Mouse (Mus musculus): ENCODE results near the gene Fam83f. TPM values are rescaled to one million over a fixed set of nuclear protein-coding genes. Genes with fewer than 3 reads are reported as not detected.

Gene Fam83f
- polyA plus RNA-seq, 1 experiment from 2014 or later: 6.0 TPM

DNA sequence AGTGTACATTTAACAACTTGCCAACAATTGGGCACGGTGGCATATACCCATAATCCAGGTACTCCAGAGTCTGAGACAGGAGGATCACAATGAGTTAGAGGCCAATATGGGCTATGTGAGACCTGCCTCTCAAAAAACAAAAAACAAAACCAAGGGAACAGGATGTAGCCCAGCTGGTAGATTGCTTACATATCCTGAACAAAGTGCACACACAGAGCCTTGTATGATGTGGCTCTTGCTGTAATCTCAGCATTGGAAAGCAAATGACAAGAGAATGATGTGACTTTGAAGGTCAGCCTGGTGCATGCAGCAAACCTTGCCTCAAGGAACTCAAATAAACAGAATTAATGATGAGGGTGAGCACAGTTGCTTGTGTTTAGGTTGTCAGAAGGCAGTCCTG is 70.2 kb downstream of the Fam83f start:
- no peaks in the 10 kb centered on the region for H3K9me3 ChIP-seq (replicated peaks; ENCODE audit: control insufficient read depth, low read length)

GRCm38 (mm10) chr15:80742991-80743474 is 71.4 kb downstream of the Fam83f start:
- Histone ChIP-seq H3K4me2 (ENCODE audit: low read depth, low read length) (peak overlapping the region; percentile 43), H3K36me3 (ENCODE audit: control insufficient read depth, insufficient read depth) (no peaks in the 10 kb centered on the region), H3K4me1 (ENCODE audit: control insufficient read depth, low read depth, low read length) (peaks cover 61% of the 10 kb centered on the region), H3K9ac (ENCODE audit: low read depth, low read length) (no peak overlapping the region), H3K9me3 (replicated peaks; ENCODE audit: control insufficient read depth, low read length) (no peaks in the 10 kb centered on the region), H3K27ac (ENCODE audit: low read length) (peak overlapping the region; percentile 14), H3K27me3 (ENCODE audit: control insufficient read depth, insufficient read depth, low read depth, low read length) (no peaks in the 10 kb centered on the region), H3K4me3 (ENCODE audit: low read depth, low read length) (peak overlapping the region; percentile 9; the same call in 1 of the 2 replicates)
- 42% methylated on average over 3 of the region's 3 CpGs for WGBS (ENCODE audit: insufficient replicate concordance)
- peak; percentile 78 for ATAC-seq (ENCODE audit: low read depth)

More for the DNA sequence above, 70.2 kb downstream of the Fam83f start:
- H3K27me3 ChIP-seq (ENCODE audit: control insufficient read depth, insufficient read depth, low read depth, low read length): no peaks in the 10 kb centered on the region
- H3K9ac ChIP-seq (ENCODE audit: low read depth, low read length): no peak overlapping the region
- no peaks in the 10 kb centered on the region for H3K36me3 ChIP-seq (ENCODE audit: control insufficient read depth, insufficient read depth)
- H3K27ac ChIP-seq (ENCODE audit: low read length): no peak overlapping the region
- 71% methylated on average over 1 of the region's 1 CpGs for WGBS (ENCODE audit: insufficient replicate concordance)
- no peak overlapping the region for H3K4me2 ChIP-seq (ENCODE audit: low read depth, low read length)
- ATAC-seq (ENCODE audit: low read depth): no peak
- no peak overlapping the region for H3K4me3 ChIP-seq (ENCODE audit: low read depth, low read length)
- peaks cover 63% of the 10 kb centered on the region for H3K4me1 ChIP-seq (ENCODE audit: control insufficient read depth, low read depth, low read length)

- 0 out of 2 replicates have a peak overlapping the region, but pooled peaks have one; percentile 45 for H3K27ac ChIP-seq (ENCODE audit: low read length)
- no peak for ATAC-seq (ENCODE audit: low read depth)
- H3K4me2 ChIP-seq (ENCODE audit: low read depth, low read length): peak overlapping the region; percentile 43
Observed at GRCm38 (mm10) chr15:80743606-80744005, 72.0 kb downstream of the Fam83f start.

GRCm38 (mm10) chr15:80744667-80745422 is 73.2 kb downstream of the Fam83f start:
- WGBS (ENCODE audit: insufficient replicate concordance): 17% methylated on average over 3 of the region's 3 CpGs
- Histone ChIP-seq H3K4me1 (ENCODE audit: control insufficient read depth, low read depth, low read length) (peaks cover 66% of the 10 kb centered on the region), H3K27ac (ENCODE audit: low read length) (peak overlapping the region; percentile 76), H3K9me3 (replicated peaks; ENCODE audit: control insufficient read depth, low read length) (no peaks in the 10 kb centered on the region), H3K9ac (ENCODE audit: low read depth, low read length) (peak overlapping the region; percentile 29; the same call in 1 of the 2 replicates), H3K36me3 (ENCODE audit: control insufficient read depth, insufficient read depth) (no peaks in the 10 kb centered on the region), H3K4me3 (ENCODE audit: low read depth, low read length) (peak overlapping the region; percentile 11), H3K27me3 (ENCODE audit: control insufficient read depth, insufficient read depth, low read depth, low read length) (no peaks in the 10 kb centered on the region), H3K4me2 (ENCODE audit: low read depth, low read length) (peak overlapping the region; percentile 47)
- ATAC-seq (ENCODE audit: low read depth): peak; percentile 70

More at GRCm38 (mm10) chr15:80743606-80744005, 72.0 kb downstream of the Fam83f start:
- Histone ChIP-seq H3K27me3 (ENCODE audit: control insufficient read depth, insufficient read depth, low read depth, low read length) (no peaks in the 10 kb centered on the region), H3K9me3 (replicated peaks; ENCODE audit: control insufficient read depth, low read length) (no peaks in the 10 kb centered on the region), H3K9ac (ENCODE audit: low read depth, low read length) (no peak overlapping the region), H3K4me3 (ENCODE audit: low read depth, low read length) (peak overlapping the region; percentile 30; the same call in 1 of the 2 replicates), H3K36me3 (ENCODE audit: control insufficient read depth, insufficient read depth) (no peaks in the 10 kb centered on the region), H3K4me1 (ENCODE audit: control insufficient read depth, low read depth, low read length) (peaks cover 65% of the 10 kb centered on the region)
- 44% methylated on average over 7 of the region's 7 CpGs for WGBS (ENCODE audit: insufficient replicate concordance)

- Histone ChIP-seq H3K27ac (ENCODE audit: low read length) (peak overlapping the region; percentile 20), H3K4me2 (ENCODE audit: low read depth, low read length) (no peak overlapping the region), H3K9me3 (replicated peaks; ENCODE audit: control insufficient read depth, low read length) (no peaks in the 10 kb centered on the region), H3K36me3 (ENCODE audit: control insufficient read depth, insufficient read depth) (no peaks in the 10 kb centered on the region), H3K4me3 (ENCODE audit: low read depth, low read length) (no peak overlapping the region), H3K27me3 (ENCODE audit: control insufficient read depth, insufficient read depth, low read depth, low read length) (no peaks in the 10 kb centered on the region), H3K4me1 (ENCODE audit: control insufficient read depth, low read depth, low read length) (peaks cover 53% of the 10 kb centered on the region), H3K9ac (ENCODE audit: low read depth, low read length) (no peak overlapping the region)
- ATAC-seq (ENCODE audit: low read depth): no peak
- WGBS (ENCODE audit: insufficient replicate concordance): 13% methylated on average over 5 of the region's 5 CpGs
Observed at GRCm38 (mm10) chr15:80748979-80749378, 77.3 kb downstream of the Fam83f start.

Small RNA genes lying within 50 kb of the gene (microRNA-seq; reads per million reads assigned to microRNA genes)
- not detected for gene Mir6957

Other genes starting within 250 kb of the Fam83f start
- not detected in 2 replicates for gene Enthd1, start 106.7 kb upstream of the Fam83f start, polyA plus RNA-seq (2015; fragmentation: Nextera tagmentation; extraction: Ambion mirVana)
- 12.7 and 14.0 TPM in 2 replicates for gene Grap2, start 99.3 kb upstream of the Fam83f start, polyA plus RNA-seq (2015; fragmentation: Nextera tagmentation; extraction: Ambion mirVana)
- 19.7 and 22.1 TPM in 2 replicates for gene Tnrc6b, start 39.5 kb downstream of the Fam83f start, polyA plus RNA-seq (2015; fragmentation: Nextera tagmentation; extraction: Ambion mirVana)

All from liver, embryonic 16.5 days (tissue).